Mouse (Mus musculus) inflammation-experienced regulatory T-cells, adult 6 months (primary cell): ENCODE measurements around the gene Lsm2. TPM values are rescaled to one million over a fixed set of nuclear protein-coding genes. Genes with fewer than 3 reads are reported as not detected.
A peak's percentile ranks its signal among the peaks of the same experiment; 100 is the strongest.
"Not testable (repeated sequence)": the region's sequence is repeated elsewhere in the genome, so short reads cannot be mapped to it uniquely, and the experiment has no call there.

Source experiments
- ATAC-seq: one replicate; pipeline ENCODE4 v1.8.0; 2017
- polyA plus RNA-seq, 3 experiments: library from polyadenylated mRNA; unstranded; fragments of 100-300 nt; shearing (Covaris generic); gene quantifications; one replicate each; pipeline ENCODE4 v1.2.1; 2017

The Lsm2 gene
- polyA plus RNA-seq, 3 experiments from 2014 or later: 37.7 to 67.4 (median 40.0) TPM

DNA sequence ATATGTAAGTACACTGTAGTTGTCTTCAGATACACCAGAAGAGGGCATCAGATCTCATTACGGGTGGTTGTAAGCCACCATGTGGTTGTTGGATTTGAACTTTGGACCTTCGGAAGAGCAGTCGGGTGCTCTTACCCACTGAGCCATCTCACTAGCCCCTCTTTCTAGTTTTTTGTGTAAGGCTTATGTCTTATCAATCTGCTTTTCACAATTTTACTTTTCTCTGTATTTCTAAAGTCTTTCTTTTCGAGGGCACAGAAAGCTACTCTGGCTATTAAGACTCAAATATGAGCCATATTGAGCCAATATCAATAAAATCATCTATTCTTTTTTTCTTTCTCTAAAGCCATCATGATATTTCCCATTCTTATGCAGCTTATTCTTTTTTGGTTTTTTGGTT, 13.5 kb downstream of the Lsm2 start:
- not testable (repeated sequence) for ATAC-seq

DNA sequence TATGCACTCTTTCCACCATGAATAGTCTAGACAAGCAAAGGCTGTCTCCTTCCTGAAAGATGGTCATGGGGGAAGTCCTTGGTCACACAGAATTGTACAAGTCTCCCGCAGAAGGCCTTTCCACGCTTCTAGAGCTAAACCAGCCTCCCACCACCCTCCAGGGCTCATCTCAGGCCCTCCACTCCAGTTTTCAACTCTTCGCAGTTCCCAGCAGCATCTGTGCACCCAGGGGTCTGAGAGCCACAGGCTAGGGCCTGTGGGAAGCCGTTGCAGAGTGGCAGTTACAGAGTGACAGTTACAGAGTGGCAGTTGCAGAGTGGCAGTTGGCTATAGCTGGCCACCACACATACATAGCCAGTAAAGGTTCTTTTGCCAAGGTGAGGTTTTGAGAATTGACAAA, 14.3 kb downstream of the Lsm2 start:
- not testable (repeated sequence) for ATAC-seq

DNA sequence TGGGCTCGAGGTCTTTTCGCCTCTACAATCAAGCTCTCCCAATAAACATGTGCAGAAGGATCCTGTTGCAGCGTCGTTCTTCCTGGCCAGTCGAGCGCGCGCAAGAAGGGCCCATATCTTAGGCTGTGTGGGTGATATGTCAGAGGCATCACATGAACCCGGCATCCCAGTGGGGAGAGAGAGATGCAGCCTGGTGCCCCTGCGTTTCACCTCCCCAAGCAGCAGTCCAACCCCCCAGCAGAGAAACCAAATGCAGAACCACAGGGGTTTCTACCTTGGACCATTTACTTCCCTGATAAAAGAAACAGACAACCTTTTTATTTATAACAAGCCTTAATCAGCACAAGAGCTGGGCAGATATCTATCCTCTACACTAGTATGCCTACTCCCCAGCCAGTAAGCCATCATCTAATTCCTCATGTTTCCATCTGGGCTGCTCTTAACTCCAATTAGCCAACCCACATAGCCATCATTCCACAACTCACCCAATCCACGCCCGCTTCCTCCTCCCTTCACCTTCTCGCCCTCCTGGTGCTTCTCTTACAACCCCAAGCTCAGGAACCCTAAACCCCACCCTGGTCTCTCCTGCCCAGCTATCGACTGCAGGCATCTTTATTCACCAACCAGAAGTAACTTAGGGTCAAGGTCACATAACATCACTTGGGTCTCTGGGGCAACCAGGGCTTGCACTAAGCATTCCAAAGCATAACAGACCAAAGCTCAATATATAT, 14.9 kb downstream of the Lsm2 start:
- no peak for ATAC-seq

GRCm38 (mm10) chr17:34997142-34997483, 15.5 kb downstream of the Lsm2 start:
- no peak for ATAC-seq

DNA sequence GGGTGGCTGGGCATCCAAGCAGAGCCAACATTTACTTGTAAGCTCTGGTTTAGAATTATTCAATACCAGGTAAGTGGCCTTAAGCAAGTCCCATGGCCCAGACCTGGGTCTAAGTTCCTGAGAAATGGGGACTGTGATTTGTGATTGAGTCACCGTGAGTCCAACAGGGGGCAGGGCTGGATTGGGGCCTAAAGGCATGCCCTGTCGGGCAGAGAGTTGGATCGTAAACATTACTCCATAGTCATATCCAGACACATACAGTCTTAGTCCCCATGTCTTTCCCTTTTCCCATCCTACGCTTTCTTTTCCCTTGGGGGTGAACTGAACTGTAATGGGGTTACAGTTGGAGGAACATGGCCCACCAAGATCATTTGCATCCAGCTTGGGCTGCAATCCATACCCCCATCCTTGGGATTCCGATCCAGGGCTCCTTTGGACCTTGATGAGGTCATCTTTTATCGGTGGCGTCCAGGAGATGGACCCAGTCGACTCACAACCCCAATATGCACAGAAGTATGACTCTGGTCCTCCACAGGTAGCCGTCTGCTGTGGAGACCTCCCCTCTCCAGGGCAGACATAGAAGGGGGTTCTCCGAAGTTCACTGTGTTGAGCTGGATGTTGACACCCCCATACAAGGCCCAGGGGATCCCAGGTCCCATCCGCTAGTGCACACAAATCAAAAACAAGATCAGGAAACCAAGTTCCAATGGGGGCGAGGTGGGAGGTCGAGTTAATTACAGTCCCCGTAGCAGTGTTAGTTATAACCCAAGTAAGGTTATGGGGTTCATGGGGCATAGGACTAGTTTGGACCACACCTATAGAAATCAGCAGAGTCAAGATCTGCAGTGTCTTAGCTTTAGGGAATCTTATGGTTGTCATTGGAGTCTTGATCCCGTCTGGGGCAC, 17.1 kb downstream of the Lsm2 start:
- no peak for ATAC-seq

GRCm38 (mm10) chr17:34999871-35000716, 18.4 kb downstream of the Lsm2 start:
- ATAC-seq: peak; percentile 16

GRCm38 (mm10) chr17:35000717-35001451, 19.2 kb downstream of the Lsm2 start, which contains the start of gene Vars:
Gene Vars (plus strand): TSS chr17:35000987.
- ATAC-seq: peak; percentile 73

DNA sequence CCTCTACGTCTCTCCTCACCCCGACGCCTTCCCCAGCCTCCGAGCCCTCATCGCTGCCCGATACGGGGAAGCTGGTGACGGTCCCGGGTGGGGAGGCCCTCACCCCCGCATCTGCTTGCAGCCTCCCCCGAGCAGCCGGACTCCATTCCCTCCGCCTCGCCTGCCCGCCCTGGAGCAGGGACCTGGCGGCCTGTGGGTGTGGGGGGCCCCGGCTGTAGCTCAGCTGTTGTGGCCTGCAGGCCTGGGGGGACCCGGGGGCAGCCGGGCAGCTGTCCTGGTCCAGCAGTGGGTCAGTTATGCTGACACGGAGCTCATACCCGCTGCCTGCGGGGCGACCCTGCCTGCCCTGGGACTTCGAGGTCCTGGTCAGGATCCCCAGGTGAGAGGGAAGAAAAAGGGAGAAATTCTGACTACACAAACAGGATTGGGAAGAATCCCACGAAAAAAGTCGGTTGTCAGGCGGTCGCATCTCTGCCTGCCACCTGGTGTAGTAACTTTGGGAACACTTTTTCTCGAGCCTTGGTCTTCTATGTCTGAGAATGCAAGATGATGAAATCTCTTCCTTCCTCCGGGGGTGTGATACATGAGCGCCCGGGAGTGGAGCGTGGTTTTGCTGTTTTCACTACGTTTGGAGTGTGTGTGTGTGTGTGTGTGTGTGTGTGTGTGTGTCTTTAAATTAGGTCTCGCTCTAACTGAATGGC, 19.9 kb downstream of the Lsm2 start:
- no peak for ATAC-seq

DNA sequence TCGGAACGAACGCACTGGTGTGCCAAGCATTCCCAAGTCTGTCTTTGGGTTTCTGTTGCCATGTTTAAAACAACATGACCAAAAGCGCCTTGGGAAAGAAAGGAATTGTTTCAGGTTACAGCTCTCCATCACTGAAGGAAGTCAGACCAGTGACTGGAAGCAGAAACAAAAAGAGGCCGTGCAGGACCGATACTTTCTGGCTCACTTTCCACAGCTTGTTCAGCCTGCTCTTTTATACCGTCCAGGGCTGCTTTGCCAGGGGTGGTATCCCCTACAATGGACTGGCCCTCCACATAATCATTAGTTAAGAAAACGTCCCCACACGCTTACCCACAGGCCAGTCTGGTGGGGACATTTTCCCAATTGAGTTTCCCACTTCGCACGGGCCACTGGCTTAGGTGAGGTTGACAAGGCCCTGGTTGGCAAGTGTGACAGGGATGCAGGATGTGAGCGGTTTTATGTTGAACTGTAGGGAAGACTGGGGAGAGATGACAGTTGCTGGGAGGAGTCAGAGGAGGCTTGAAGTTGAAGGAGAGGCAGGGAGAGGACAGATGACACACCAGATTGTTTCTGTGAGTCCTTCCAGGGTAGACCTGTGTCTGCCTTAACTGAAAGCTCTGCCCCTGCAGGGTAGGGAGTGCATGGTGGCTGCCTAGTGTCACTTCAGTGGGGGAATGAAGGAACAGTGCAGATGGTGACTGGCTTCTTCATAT, 20.6 kb downstream of the Lsm2 start:
- ATAC-seq: peak; percentile 12

- no peak for ATAC-seq
Observed at GRCm38 (mm10) chr17:35003022-35003838, 21.6 kb downstream of the Lsm2 start.

- ATAC-seq: no peak
Observed at GRCm38 (mm10) chr17:35004075-35004717, 22.5 kb downstream of the Lsm2 start.

- no peak for ATAC-seq
Observed at GRCm38 (mm10) chr17:35005158-35005557, 23.5 kb downstream of the Lsm2 start.

DNA sequence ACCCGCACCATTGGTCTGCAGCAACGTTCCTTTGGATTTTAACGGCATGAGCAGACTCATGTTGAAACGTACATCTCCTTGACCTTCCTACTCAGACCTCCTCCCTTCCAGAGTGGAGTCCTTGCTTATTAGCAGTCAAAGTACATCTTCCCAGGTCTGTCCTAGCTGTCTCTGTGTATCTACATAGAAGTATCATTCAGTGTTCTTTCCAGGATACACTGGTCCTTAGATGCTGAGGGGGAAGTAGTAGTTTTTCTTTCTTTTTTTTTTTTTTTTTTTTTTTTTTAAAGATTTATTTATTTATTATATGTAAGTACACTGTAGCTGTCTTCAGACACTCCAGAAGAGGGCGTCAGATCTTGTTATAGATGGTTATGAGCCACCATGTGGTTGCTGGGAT, 24.2 kb downstream of the Lsm2 start:
- not testable (repeated sequence) for ATAC-seq

- ATAC-seq: no peak
Observed at GRCm38 (mm10) chr17:35007387-35007991, 25.8 kb downstream of the Lsm2 start.

DNA sequence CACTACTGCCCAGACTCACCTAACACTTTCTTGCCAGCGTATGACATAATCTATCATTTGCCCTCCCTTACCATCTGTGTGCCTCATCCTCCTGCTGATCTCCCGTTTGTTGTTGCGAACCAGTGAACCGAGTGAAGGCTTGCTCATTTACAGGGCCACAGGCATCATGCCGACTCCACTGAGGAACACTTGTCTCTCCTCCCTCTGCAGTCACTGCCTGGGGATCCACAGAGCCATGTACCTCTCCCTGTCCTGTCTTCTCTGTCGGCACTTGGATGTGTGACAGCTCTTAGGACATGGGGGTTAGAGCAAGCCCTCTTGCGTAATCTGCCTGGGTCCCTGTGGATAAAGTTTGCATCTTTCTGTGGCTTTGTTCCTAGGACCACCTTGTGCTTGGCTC, 27.9 kb downstream of the Lsm2 start:
- ATAC-seq: no peak

DNA sequence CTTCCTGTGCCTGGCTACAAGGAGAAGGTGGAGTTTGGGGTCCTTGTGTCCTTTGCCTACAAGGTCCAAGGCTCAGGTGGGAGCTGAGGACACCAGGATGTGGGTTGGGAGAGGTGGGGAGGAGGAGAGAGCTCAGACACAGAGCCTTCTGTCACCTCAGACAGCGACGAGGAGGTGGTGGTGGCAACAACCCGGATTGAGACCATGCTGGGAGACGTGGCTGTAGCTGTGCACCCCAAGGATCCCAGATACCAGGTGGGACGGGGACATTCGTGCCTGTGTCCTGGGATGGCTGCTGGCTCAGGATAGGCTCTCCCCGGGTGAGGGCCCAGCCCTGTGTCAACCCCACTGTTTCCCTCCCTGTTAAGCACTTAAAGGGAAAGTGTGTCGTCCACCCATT, 29.8 kb downstream of the Lsm2 start:
- no peak for ATAC-seq

- no peak for ATAC-seq
Observed at GRCm38 (mm10) chr17:35012430-35012829, 30.8 kb downstream of the Lsm2 start.

DNA sequence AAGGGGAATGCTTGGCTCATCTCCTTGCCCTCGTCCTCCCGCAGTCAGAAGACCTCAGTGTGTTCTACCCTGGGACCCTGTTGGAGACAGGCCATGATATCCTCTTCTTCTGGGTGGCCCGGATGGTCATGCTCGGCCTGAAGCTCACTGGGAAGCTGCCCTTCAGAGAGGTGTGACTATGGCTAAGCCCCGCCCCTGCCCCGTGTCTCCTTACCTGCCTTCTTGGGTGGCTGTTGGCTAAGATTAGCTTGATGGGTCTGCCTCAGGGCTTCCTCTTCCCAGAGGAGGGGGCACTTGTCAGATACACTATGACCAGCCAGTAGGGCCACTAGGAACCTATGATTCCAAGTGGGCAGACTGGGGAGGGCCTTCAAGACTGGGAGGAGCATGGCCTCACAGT, 31.6 kb downstream of the Lsm2 start:
- no peak for ATAC-seq

DNA sequence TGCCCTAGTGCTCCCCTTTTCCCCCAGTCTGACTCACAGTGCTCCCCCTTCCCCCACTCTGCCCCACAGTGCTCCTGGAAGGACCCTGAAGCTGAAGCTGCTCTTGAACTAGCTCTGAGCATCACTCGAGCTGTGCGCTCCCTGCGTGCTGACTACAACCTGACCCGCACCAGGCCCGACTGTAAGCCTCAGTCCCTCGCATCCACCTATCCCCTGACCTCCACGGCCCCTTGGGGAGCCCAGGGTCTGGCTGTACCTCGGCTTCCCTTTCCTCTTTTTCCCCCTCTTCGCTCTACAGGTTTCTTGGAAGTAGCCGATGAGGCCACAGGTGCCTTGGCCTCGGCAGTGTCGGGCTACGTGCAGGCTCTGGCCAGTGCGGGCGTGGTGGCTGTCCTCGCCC, 33.6 kb downstream of the Lsm2 start:
- no peak for ATAC-seq
